Mouse (Mus musculus) T-helper 2 cell (primary cell): Measurements from ENCODE around the gene St3gal3.

Experiments
- in situ Hi-C: fragments of 300-600 bp; cut with MboI, MseI; formaldehyde crosslinking; loops from one replicate; pipeline ENCODE4 v1.15.1; 2025; ENCODE audit warnings: high pct_unique_total_duplicates

Gene St3gal3

GRCm38 (mm10) chr4:118025381-118025780 is 109.3 kb downstream of the St3gal3 start:
- in situ Hi-C loops: no loop called here

GRCm38 (mm10) chr4:118022811-118023210 is 111.9 kb downstream of the St3gal3 start:
- in situ Hi-C loops: no loop called here

- in situ Hi-C loops: no loop called here
Observed at GRCm38 (mm10) chr4:118022406-118022805, 112.3 kb downstream of the St3gal3 start.

GRCm38 (mm10) chr4:118019640-118020039 is 115.1 kb downstream of the St3gal3 start:
- in situ Hi-C loops: no loop called here

GRCm38 (mm10) chr4:118019218-118019617 is 115.5 kb downstream of the St3gal3 start:
- in situ Hi-C loops: no loop called here

- in situ Hi-C loops: no loop called here
Observed at GRCm38 (mm10) chr4:118017021-118017805, 117.5 kb downstream of the St3gal3 start.

- in situ Hi-C loops: no loop called here
Observed at GRCm38 (mm10) chr4:118016323-118016911, 118.3 kb downstream of the St3gal3 start.

GRCm38 (mm10) chr4:118015636-118016035 is 119.1 kb downstream of the St3gal3 start:
- in situ Hi-C loops: no loop called here

- in situ Hi-C loops: no loop called here
Observed at GRCm38 (mm10) chr4:118015126-118015525, 119.6 kb downstream of the St3gal3 start.

- in situ Hi-C loops: no loop called here
Observed at GRCm38 (mm10) chr4:118010661-118011173, 124.0 kb downstream of the St3gal3 start.

GRCm38 (mm10) chr4:118008433-118009033 is 126.2 kb downstream of the St3gal3 start:
- in situ Hi-C loops: no loop called here

- in situ Hi-C loops: no loop called here
Observed at GRCm38 (mm10) chr4:118001355-118001754, 133.4 kb downstream of the St3gal3 start.

- in situ Hi-C loops: no loop called here
Observed at GRCm38 (mm10) chr4:118000605-118001208, 134.0 kb downstream of the St3gal3 start.

- in situ Hi-C loops: no loop called here
Observed at GRCm38 (mm10) chr4:117999951-118000350, 134.8 kb downstream of the St3gal3 start.

GRCm38 (mm10) chr4:117997381-117998269 is 137.1 kb downstream of the St3gal3 start:
- in situ Hi-C loops: no loop called here

GRCm38 (mm10) chr4:117996701-117997100 is 138.0 kb downstream of the St3gal3 start:
- in situ Hi-C loops: no loop called here

- in situ Hi-C loops: no loop called here
Observed at GRCm38 (mm10) chr4:117995461-117995860, 139.3 kb downstream of the St3gal3 start.

- in situ Hi-C loops: no loop called here
Observed at GRCm38 (mm10) chr4:117993421-117993820, 141.3 kb downstream of the St3gal3 start.

- in situ Hi-C loops: no loop called here
Observed at GRCm38 (mm10) chr4:117992872-117993271, 141.8 kb downstream of the St3gal3 start.

- in situ Hi-C loops: no loop called here
Observed at GRCm38 (mm10) chr4:117992036-117992435, 142.7 kb downstream of the St3gal3 start.

GRCm38 (mm10) chr4:117991055-117991627 is 143.6 kb downstream of the St3gal3 start:
- in situ Hi-C loops: no loop called here
